Mouse (Mus musculus): Measurements from ENCODE around the gene Ppp1cb. TPM values are rescaled to one million over a fixed set of nuclear protein-coding genes. Genes with fewer than 3 reads are reported as not detected.

Gene Ppp1cb
- total and polyA plus RNA-seq, 3 experiments: 121 to 2,029 (median 268) TPM

GRCm38 (mm10) chr5:32478972-32479371, 20.3 kb downstream of the Ppp1cb start:
- Histone ChIP-seq H3K4me3 (ENCODE audit: control insufficient read depth in 1 of 2, insufficient read depth in 1 of 2, low read depth in 2 of 2, low read length in 2 of 2) (no peak overlapping the region), H3K4me1 (ENCODE audit: control insufficient read depth in 1 of 2, insufficient read depth in 2 of 2, low read length in 2 of 2) (no peaks in the 10 kb centered on the region), H3K27ac (ENCODE audit: control insufficient read depth, low read depth, low read length) (no peak overlapping the region), H3K9ac (ENCODE audit: control insufficient read depth, low read depth, low read length, poor library complexity, severe bottlenecking) (no peak overlapping the region), H3K36me3 (ENCODE audit: control insufficient read depth in 1 of 2, insufficient read depth in 2 of 2, low read length in 2 of 2) (peaks cover 14 to 47% of the 10 kb centered on the region in 2 experiments), H3K79me2 (ENCODE audit: control insufficient read depth, insufficient read depth, low read length, poor library complexity) (peaks cover 35% of the 10 kb centered on the region), H3K9me3 (replicated peaks; ENCODE audit: insufficient read depth, low read length) (no peaks in the 10 kb centered on the region), H3K27me3 (ENCODE audit: control insufficient read depth in 1 of 2, insufficient read depth in 2 of 2, low read length in 2 of 2) (no peaks in the 10 kb centered on the region)
- no peak for DNase-seq (ENCODE audit: low read depth, low spot score)
- TF ChIP-seq SMC3 (IDR thresholded peaks at IDR 0.05; ENCODE audit: low read depth, low read length): no peak
- TF ChIP-seq EP300 (IDR thresholded peaks at IDR 0.05; ENCODE audit: low read depth in 1 of 2, low read length in 2 of 2): no peak
- no peak for TF ChIP-seq SIN3A (IDR thresholded peaks at IDR 0.05; ENCODE audit: low read length)
- no peak for TF ChIP-seq E2F4 (IDR thresholded peaks at IDR 0.05; ENCODE audit: borderline replicate concordance, low read depth, low read length)
- no peak for TF ChIP-seq USF2 (IDR thresholded peaks at IDR 0.05; ENCODE audit: borderline replicate concordance in 1 of 2, insufficient read depth in 1 of 2, low read depth in 1 of 2, low read length in 2 of 2)
- TF ChIP-seq ZKSCAN1 (IDR thresholded peaks at IDR 0.05; ENCODE audit: low read depth, low read length): no peak
- no peak for TF ChIP-seq CTCF (IDR thresholded peaks at IDR 0.05 in 2 of 3, conservative IDR thresholded peaks at IDR 0.05 in 1 of 3; ENCODE audit: control insufficient read depth in 1 of 3, insufficient read depth in 1 of 3, low read depth in 2 of 3, low read length in 3 of 3, poor library complexity in 1 of 3, severe bottlenecking in 1 of 3)
- TF ChIP-seq MAZ (IDR thresholded peaks at IDR 0.05; ENCODE audit: low read depth, low read length): no peak
- TF ChIP-seq ETS1 (IDR thresholded peaks at IDR 0.05; ENCODE audit: low read depth, low read length): no peak
- TF ChIP-seq TAL1 (IDR thresholded peaks at IDR 0.05; ENCODE audit: low read length): no peak
- TF ChIP-seq MXI1 (IDR thresholded peaks at IDR 0.05; ENCODE audit: low read depth, low read length): no peak

DNA sequence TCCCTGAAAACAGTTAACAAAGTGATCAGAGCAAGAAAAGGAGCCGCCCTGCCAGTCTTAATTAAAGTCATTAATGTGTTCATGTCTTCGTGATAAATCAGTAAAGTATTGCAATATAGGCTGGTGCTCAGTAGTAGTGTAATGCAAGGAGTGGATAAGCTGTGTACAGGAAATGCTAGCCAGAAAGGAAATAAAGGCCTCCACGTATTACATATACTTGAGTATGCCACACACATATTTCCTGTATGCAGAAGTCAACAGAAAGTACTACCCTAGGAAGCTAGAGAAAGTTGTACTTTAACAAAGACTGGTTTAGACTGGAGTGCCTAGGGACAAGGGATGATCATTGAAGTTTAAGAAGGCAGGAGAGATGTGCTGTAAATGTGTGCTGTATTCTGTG, 26.8 kb downstream of the Ppp1cb start:
- DNase-seq (ENCODE audit: low read depth, low spot score): no peak
- Histone ChIP-seq H3K27me3 (ENCODE audit: control insufficient read depth in 1 of 2, insufficient read depth in 2 of 2, low read length in 2 of 2) (no peaks in the 10 kb centered on the region), H3K4me1 (ENCODE audit: control insufficient read depth in 1 of 2, insufficient read depth in 2 of 2, low read length in 2 of 2) (peaks cover 2 to 6% of the 10 kb centered on the region in 2 experiments; a peak in 2 of 4 replicates), H3K36me3 (ENCODE audit: control insufficient read depth in 1 of 2, insufficient read depth in 2 of 2, low read length in 2 of 2) (peaks cover 15 to 86% of the 10 kb centered on the region in 2 experiments), H3K9ac (ENCODE audit: control insufficient read depth, low read depth, low read length, poor library complexity, severe bottlenecking) (no peak overlapping the region), H3K9me3 (replicated peaks; ENCODE audit: insufficient read depth, low read length) (no peaks in the 10 kb centered on the region), H3K27ac (ENCODE audit: control insufficient read depth, low read depth, low read length) (no peak overlapping the region), H3K79me2 (ENCODE audit: control insufficient read depth, insufficient read depth, low read length, poor library complexity) (0 out of 2 replicates have a peak, but pooled peaks cover 1% of the 10 kb centered on the region), H3K4me3 (ENCODE audit: control insufficient read depth in 1 of 2, insufficient read depth in 1 of 2, low read depth in 2 of 2, low read length in 2 of 2) (no peak overlapping the region)
- no peak for TF ChIP-seq POLR2A (IDR thresholded peaks at IDR 0.05; ENCODE audit: control insufficient read depth in 1 of 2, insufficient read depth in 1 of 2, low read depth in 1 of 2, low read length in 2 of 2, poor library complexity in 1 of 2)
- no peak for TF ChIP-seq POLR2AphosphoS2 (IDR thresholded peaks at IDR 0.05; ENCODE audit: low read length)
- TF ChIP-seq GABPA (IDR thresholded peaks at IDR 0.05; ENCODE audit: low read depth, low read length): no peak
- no peak for TF ChIP-seq MAZ (IDR thresholded peaks at IDR 0.05; ENCODE audit: low read depth, low read length)
- no peak for TF ChIP-seq MXI1 (IDR thresholded peaks at IDR 0.05; ENCODE audit: low read depth, low read length)
- TF ChIP-seq ETS1 (IDR thresholded peaks at IDR 0.05; ENCODE audit: low read depth, low read length): no peak
- TF ChIP-seq POLR2AphosphoS5 (IDR thresholded peaks at IDR 0.05; ENCODE audit: borderline replicate concordance, low read depth, low read length): no peak
- TF ChIP-seq ZMIZ1 (IDR thresholded peaks at IDR 0.05; ENCODE audit: low read depth, low read length): no peak
- no peak for TF ChIP-seq MYC (IDR thresholded peaks at IDR 0.05; ENCODE audit: low read depth, low read length)
